Mouse (Mus musculus) hindbrain, embryonic 15.5 days (tissue): ENCODE measurements at regions not wholly inside any gene's neighbourhood (a gene's known extent, or its start where the extent isn't known, plus 50 kb on each side); places are given as distances from the start of the nearest gene placed in this dataset.
A peak's percentile ranks its signal among the peaks of the same experiment; 100 is the strongest.

Experiments
- ATAC-seq: fragments of 200-750 bp; cut with Nextera tagmentation; 2 replicates; pipeline ENCODE4 v1.8.0; 2017; ENCODE audit warnings: low read depth, moderate number of reproducible peaks, moderate TSS enrichment; ENCODE audit not compliant: low FRiP score
- H3K27ac ChIP-seq: fragments of 300-500 bp; sonication (generic); replicated peaks from 2 replicates; pipeline ENCODE4 v1.5.1; 2015; ENCODE audit warnings: mild to moderate bottlenecking, inconsistent platforms
- H3K27me3 ChIP-seq: fragments of 300-500 bp; sonication (generic); 2 replicates; pipeline ENCODE4 v1.6.1; 2015; ENCODE audit warnings: control low read depth, inconsistent platforms
- H3K36me3 ChIP-seq: fragments of 300-500 bp; sonication (generic); 2 replicates; pipeline ENCODE4 v1.6.1; 2015; ENCODE audit warnings: control low read depth, inconsistent platforms
- H3K4me1 ChIP-seq: fragments of 300-500 bp; sonication (generic); replicated peaks from 2 replicates; pipeline ENCODE4 v1.6.1; 2015; ENCODE audit warnings: control low read depth, inconsistent platforms
- H3K4me2 ChIP-seq: fragments of 300-500 bp; sonication (generic); 2 replicates; pipeline ENCODE4 v1.6.1; 2015; ENCODE audit warnings: moderate library complexity, mild to moderate bottlenecking, inconsistent platforms
- H3K4me3 ChIP-seq: fragments of 300-500 bp; sonication (generic); 2 replicates; pipeline ENCODE4 v1.5.1; 2015; ENCODE audit warnings: mild to moderate bottlenecking, inconsistent platforms
- H3K9ac ChIP-seq: fragments of 300-500 bp; sonication (generic); 2 replicates; pipeline ENCODE4 v1.6.1; 2015; ENCODE audit warnings: inconsistent platforms
- H3K9me3 ChIP-seq: fragments of 300-500 bp; sonication (generic); 2 replicates; pipeline ENCODE4 v1.6.1; 2016; ENCODE audit warnings: control low read depth, inconsistent platforms
- WGBS: fragments of 180-500 bp; shearing (Covaris S2); methylation state at CpG from one replicate; pipeline ENCODE4 v1.1.7; 2015; 5-methylcytosine and 5-hydroxymethylcytosine counted together

DNA sequence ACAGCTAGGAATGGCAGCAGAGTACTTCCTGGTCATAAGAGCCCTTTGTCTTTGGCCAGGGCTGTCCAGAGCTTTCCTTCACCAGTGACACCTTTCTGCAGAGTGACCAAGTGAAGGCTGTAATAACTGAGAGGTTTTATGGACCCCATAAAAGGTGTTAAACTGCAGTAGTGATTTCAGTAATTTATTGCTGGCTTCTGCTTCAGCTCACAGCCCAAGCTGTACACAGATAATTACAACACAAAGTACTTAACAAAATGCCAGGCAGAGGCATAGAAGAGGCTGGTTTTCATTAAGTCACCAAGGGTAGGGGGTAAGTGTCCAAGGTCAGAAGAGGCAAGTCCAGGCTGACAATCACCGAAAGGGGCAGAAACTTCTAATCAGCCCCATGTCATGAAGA is 83.8 kb downstream of the Eif4e start:
- Histone ChIP-seq H3K4me3 (no peak overlapping the region), H3K9ac (no peak overlapping the region), H3K27ac (no peak overlapping the region), H3K36me3 (no peaks in the 10 kb centered on the region), H3K9me3 (no peaks in the 10 kb centered on the region), H3K27me3 (no peaks in the 10 kb centered on the region), H3K4me2 (no peak overlapping the region), H3K4me1 (no peaks in the 10 kb centered on the region)
- no peak for ATAC-seq
- WGBS = 82% methylated on average over 1 of the region's 1 CpGs

GRCm38 (mm10) chr3:138612884-138613653 is 87.1 kb downstream of the Eif4e start:
- no peaks in the 10 kb centered on the region for H3K27me3 ChIP-seq
- ATAC-seq = no peak
- H3K4me2 ChIP-seq = no peak overlapping the region
- 65% methylated on average over 9 of the region's 9 CpGs for WGBS
- H3K4me3 ChIP-seq = no peak overlapping the region
- no peaks in the 10 kb centered on the region for H3K4me1 ChIP-seq
- H3K27ac ChIP-seq = no peak overlapping the region
- H3K9ac ChIP-seq = no peak overlapping the region
- no peaks in the 10 kb centered on the region for H3K9me3 ChIP-seq
- H3K36me3 ChIP-seq = no peaks in the 10 kb centered on the region

- Histone ChIP-seq H3K27me3 (no peaks in the 10 kb centered on the region), H3K9ac (no peak overlapping the region), H3K27ac (no peak overlapping the region), H3K4me3 (no peak overlapping the region), H3K9me3 (no peaks in the 10 kb centered on the region), H3K4me1 (no peaks in the 10 kb centered on the region), H3K36me3 (no peaks in the 10 kb centered on the region), H3K4me2 (no peak overlapping the region)
- WGBS = 91% methylated on average over 3 of the region's 3 CpGs
- no peak for ATAC-seq
These were observed 87.7 kb downstream of the Eif4e start for GRCm38 (mm10) chr3:138613680-138614079.

- Histone ChIP-seq H3K9ac (no peak overlapping the region), H3K27ac (no peak overlapping the region), H3K4me2 (no peak overlapping the region), H3K9me3 (no peaks in the 10 kb centered on the region), H3K27me3 (no peaks in the 10 kb centered on the region), H3K4me1 (no peaks in the 10 kb centered on the region), H3K36me3 (no peaks in the 10 kb centered on the region), H3K4me3 (no peak overlapping the region)
- no peak for ATAC-seq
- 91% methylated on average over 2 of the region's 2 CpGs for WGBS
These were observed 88.9 kb downstream of the Eif4e start for GRCm38 (mm10) chr3:138614899-138615298.

GRCm38 (mm10) chr3:138620263-138620662 is 94.3 kb downstream of the Eif4e start:
- Histone ChIP-seq H3K9ac (no peak overlapping the region), H3K36me3 (no peaks in the 10 kb centered on the region), H3K27me3 (no peaks in the 10 kb centered on the region), H3K9me3 (no peaks in the 10 kb centered on the region), H3K27ac (no peak overlapping the region), H3K4me2 (no peak overlapping the region), H3K4me3 (no peak overlapping the region), H3K4me1 (no peaks in the 10 kb centered on the region)
- no peak for ATAC-seq
- WGBS = 85% methylated on average over 4 of the region's 4 CpGs

DNA sequence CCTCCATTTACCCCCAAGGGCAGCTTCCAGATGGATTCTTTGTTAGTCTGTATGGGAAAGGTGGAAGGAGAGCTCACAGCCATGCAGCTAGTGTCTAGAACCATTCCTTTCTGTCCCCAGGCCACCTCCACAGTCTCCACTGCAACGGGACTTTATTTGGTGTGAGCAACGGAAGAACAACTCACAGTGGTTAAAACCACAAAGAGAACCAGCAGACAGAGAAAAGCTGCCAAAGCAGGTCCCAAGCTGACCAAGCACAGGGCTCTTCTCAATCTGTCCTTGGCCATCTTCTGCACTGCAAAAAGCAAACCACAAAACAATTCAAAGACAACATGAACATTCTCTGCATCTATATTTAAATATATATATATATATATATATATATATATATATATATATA is 98.1 kb downstream of the Eif4e start:
- 90% methylated on average over 2 of the region's 2 CpGs for WGBS
- no peaks in the 10 kb centered on the region for H3K9me3 ChIP-seq
- no peak overlapping the region for H3K4me3 ChIP-seq
- ATAC-seq = no peak
- no peak overlapping the region for H3K4me2 ChIP-seq
- no peak overlapping the region for H3K27ac ChIP-seq
- no peaks in the 10 kb centered on the region for H3K4me1 ChIP-seq
- H3K9ac ChIP-seq = no peak overlapping the region
- no peaks in the 10 kb centered on the region for H3K27me3 ChIP-seq
- H3K36me3 ChIP-seq = no peaks in the 10 kb centered on the region

DNA sequence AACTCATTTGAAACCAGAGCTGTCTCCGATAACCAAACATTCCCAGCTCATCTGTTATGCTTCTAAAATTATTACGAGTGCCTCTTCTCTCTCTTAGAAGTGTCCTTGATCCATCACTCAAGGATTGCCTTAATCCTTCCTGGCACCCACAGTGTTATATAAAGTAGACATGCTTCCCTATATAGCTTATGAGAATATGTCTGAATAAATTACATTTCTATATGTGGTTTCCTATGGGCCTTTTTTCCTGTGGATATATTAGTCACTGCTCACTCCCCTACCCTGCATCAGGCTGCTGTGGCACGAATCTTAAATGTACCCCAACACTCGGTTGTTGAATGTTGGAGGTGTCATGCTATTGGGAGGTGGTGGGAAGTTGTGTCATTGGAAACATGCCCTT is 100.3 kb downstream of the Eif4e start:
- ATAC-seq = no peak
- Histone ChIP-seq H3K4me1 (no peaks in the 10 kb centered on the region), H3K9me3 (no peaks in the 10 kb centered on the region), H3K27me3 (no peaks in the 10 kb centered on the region), H3K36me3 (no peaks in the 10 kb centered on the region), H3K4me2 (no peak overlapping the region), H3K4me3 (no peak overlapping the region), H3K27ac (no peak overlapping the region), H3K9ac (no peak overlapping the region)
- 91% methylated on average over 4 of the region's 4 CpGs for WGBS

DNA sequence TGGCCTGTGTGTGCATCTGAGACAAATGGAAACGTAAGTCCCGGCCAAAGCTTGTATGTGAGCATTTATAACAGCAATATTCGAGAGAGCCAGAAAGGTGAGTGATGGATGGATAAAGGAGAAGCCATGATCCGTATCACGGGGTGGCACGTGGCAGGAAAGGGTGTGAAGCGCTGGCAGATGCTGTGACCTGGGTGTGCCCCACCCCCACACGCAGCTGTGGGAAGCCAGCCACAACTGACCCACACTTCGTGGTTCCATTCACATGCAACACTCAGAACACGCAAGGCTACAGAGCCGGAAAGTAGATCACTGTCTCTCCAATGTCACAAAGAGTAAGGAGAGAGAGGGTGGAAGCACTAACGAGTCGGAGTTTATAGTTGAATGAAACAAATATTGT is 104.3 kb downstream of the Eif4e start:
- no peak for ATAC-seq
- Histone ChIP-seq H3K4me3 (no peak overlapping the region), H3K27ac (no peak overlapping the region), H3K27me3 (no peaks in the 10 kb centered on the region), H3K4me2 (no peak overlapping the region), H3K9me3 (no peaks in the 10 kb centered on the region), H3K36me3 (no peaks in the 10 kb centered on the region), H3K4me1 (no peaks in the 10 kb centered on the region), H3K9ac (no peak overlapping the region)
- 87% methylated on average over 13 of the region's 13 CpGs for WGBS

DNA sequence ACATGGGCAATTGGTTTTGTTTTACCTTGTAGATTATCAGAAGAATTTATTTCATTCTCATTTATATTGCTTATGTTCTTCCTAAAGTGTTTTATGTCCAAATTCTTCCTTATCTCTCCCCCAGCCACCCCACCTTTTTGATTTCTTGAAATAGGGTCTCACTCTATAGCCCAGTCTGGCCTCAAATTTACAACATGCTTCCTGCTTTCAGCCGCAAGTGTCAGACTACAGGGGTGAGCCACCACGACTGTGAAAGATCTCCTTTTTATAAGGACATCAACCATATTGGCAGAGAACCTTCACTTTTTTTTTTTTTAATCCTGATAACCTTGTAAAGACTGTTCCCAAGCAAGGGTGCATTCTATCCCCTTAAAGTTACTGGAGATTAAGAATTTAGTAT is 106.1 kb downstream of the Eif4e start:
- no peak for ATAC-seq
- 76% methylated on average over 2 of the region's 2 CpGs for WGBS
- Histone ChIP-seq H3K27me3 (no peaks in the 10 kb centered on the region), H3K4me1 (no peaks in the 10 kb centered on the region), H3K9me3 (no peaks in the 10 kb centered on the region), H3K4me3 (no peak overlapping the region), H3K9ac (no peak overlapping the region), H3K27ac (no peak overlapping the region), H3K36me3 (no peaks in the 10 kb centered on the region), H3K4me2 (no peak overlapping the region)

DNA sequence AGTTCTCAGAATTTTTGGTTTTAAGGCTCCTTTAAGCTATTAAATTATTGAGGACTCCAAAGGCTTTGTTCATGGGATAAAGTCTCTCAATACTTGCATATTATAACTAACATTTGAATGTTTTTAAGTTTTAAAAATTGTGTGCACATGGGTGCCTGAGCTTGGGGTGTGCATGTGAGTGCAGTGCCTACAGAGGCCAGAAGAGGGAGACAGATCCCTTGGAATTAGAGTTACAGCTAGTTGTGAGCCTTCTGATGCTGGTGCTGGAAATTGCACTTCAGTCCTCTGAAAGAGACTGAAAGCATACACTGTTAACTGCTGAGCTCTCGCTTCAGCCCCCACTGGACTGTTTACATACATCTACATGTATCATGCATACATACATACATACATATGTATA is 100.0 kb upstream of the Tspan5 start:
- no peak overlapping the region for H3K9ac ChIP-seq
- no peak overlapping the region for H3K4me3 ChIP-seq
- H3K9me3 ChIP-seq = no peaks in the 10 kb centered on the region
- peaks cover 19% of the 10 kb centered on the region for H3K4me1 ChIP-seq
- 94% methylated on average over 1 of the region's 1 CpGs for WGBS
- no peak overlapping the region for H3K27ac ChIP-seq
- no peaks in the 10 kb centered on the region for H3K27me3 ChIP-seq
- H3K4me2 ChIP-seq = no peak overlapping the region
- no peak for ATAC-seq
- no peaks in the 10 kb centered on the region for H3K36me3 ChIP-seq

DNA sequence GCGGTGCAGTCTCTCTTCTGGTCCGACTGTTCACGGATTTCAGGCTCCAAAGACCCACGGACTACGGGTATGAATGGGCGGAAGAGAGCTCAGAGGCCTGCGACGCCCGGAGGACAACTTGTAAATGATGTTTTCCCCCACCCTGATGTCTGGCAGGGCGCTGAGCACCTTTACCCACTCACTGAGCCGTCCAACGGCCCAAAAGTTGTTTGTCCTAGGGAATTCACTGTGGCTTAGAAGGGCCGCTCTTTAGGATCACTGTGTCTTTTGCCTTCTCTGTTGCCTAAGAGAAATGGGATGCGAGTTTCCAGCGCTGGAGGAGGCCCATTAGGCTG is 98.1 kb upstream of the Tspan5 start:
- Histone ChIP-seq H3K9ac (no peak overlapping the region), H3K27ac (peak overlapping the region; percentile 56), H3K4me2 (peak overlapping the region; percentile 44), H3K36me3 (no peaks in the 10 kb centered on the region), H3K9me3 (no peaks in the 10 kb centered on the region), H3K4me1 (peaks cover 19% of the 10 kb centered on the region), H3K4me3 (peak overlapping the region; percentile 12; the same call in 1 of the 2 replicates), H3K27me3 (no peaks in the 10 kb centered on the region)
- ATAC-seq = 0 out of 2 replicates have a peak, but pooled peaks have one; percentile 1
- 21% methylated on average over 15 of the region's 15 CpGs for WGBS

- Histone ChIP-seq H3K4me3 (peak overlapping the region; percentile 12), H3K27me3 (no peaks in the 10 kb centered on the region), H3K27ac (peak overlapping the region; percentile 56), H3K4me1 (peaks cover 19% of the 10 kb centered on the region), H3K9ac (peak overlapping the region; percentile 18; the same call in 1 of the 2 replicates), H3K36me3 (no peaks in the 10 kb centered on the region), H3K9me3 (no peaks in the 10 kb centered on the region), H3K4me2 (peak overlapping the region; percentile 44)
- 3% methylated on average over 19 of the region's 19 CpGs for WGBS
- peak; percentile 78 for ATAC-seq
These were observed 97.6 kb upstream of the Tspan5 start for GRCm38 (mm10) chr3:138644286-138644951.
